Mouse (Mus musculus) layer of hippocampus, postnatal 36 days (tissue): ENCODE measurements around the gene Rasgef1b. TPM values are rescaled to one million over a fixed set of nuclear protein-coding genes. Genes with fewer than 3 reads are reported as not detected.

ENCODE experiments used
- DNase-seq, 2 experiments: peaks; one replicate each; pipeline ENCODE4 v3.0.0; 2022
- total RNA-seq, 2 experiments: library from RNA; stranded (reverse); gene quantifications; 2 replicates each; pipeline ENCODE4 v1.2.3; 2021

Rasgef1b gene
- total RNA-seq, 2 experiments from 2014 or later: 12.4 to 13.1 TPM

DNA sequence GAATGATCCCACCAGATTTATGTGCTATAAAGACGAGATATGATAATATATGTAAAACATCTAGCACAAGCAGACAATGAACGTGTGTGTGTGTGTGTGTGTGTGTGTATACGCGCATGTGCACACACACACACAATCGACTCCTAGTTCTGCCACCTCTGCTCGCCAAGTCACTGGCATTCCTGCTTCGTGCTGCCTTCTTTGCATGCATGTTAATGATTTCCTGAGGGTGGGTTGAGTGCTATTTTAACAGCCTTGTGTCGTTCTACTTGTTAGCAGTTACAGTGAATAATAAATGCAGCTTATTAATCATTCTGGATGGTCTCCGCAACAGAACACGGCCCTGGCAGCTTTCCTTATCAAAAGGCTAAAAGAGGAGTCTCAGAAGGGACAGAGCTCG is 129.5 kb downstream of the Rasgef1b start:
- DNase-seq: no peak

DNA sequence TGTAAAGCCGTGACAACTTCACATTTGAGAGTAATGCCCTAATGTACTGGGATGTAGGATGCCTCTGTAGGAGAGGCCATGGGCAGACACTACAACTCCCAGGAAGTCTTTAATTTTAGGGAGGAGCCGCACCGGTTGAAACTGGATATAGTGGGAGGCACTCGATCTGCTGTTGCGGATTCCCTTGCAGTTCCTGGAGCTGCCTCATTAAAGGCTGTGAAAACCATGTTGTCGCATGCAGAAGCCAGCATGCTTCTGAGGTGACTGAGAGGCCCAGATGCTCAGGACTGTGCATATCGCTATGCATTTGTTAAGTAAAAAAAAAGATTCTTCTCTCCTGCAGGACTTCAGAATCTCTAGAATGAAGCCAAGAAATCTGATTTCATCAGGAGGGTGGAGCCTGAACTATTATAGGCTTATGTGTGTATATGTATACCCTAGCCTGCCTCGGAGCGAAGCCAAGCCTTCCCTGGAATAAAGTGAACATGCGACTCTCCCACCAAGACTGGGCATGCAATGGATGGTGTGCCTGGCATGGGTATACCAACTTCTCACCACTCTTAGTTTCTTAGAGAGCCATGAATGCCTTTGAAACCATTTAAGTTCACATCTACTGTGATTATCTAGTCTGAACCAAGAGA is 130.3 kb downstream of the Rasgef1b start:
- DNase-seq: no peak

DNA sequence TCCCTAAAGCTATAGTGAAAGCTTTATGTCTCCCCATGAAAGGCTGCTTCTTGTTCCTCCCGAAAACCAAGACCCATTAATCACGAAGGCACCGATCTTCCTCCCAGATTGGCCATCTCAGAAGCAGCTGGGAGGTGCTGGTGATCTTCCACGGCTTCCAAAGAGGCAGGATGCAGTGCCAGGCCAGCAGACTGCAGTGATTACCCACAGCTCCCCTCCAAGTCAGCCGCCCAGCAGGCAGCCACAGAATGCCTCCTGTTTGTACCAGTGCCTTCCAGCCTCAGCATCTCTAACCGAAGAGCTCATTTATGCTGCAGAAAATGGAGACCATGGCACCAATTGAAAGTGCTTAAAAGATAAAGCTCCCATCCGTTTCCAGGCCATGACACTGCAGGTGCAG is 131.2 kb downstream of the Rasgef1b start:
- no peak for DNase-seq

DNA sequence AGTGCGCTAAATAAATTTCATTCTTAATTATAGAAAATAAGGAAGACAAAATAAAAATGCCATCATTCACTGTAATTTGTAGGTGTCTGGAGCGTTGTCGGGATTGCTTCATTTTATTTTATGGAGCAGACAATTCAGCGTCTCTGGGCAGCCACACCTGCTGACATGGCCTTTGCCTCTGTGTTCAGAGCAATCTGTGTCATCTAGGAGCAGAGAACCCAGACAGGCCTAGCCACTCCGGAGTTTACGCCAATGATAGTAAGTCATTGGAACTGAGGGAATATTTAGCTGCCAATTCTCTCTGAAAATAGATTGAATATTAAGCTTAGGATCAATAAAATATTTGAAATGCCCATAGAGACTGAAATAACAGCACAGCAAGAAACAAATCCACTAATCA is 137.5 kb downstream of the Rasgef1b start:
- DNase-seq: no peak

DNA sequence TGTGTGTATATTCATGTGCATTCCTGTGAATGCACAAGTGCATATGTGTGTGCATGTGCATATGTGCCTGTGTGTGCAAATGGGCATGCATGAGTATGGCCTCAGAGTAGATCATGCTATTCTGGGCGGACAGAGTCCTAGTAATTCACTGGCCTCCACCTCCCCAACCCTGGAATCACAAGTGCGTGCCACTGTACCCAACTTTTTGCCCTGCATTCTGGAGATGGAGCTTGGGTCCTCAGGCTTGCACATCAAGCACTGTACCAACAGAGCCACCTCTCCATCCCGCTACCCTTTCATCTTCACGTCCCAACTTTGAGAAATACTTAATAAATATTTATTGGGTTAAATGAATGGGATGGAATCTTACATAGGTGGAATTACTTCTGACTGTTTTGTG is 138.3 kb downstream of the Rasgef1b start:
- no peak for DNase-seq

DNA sequence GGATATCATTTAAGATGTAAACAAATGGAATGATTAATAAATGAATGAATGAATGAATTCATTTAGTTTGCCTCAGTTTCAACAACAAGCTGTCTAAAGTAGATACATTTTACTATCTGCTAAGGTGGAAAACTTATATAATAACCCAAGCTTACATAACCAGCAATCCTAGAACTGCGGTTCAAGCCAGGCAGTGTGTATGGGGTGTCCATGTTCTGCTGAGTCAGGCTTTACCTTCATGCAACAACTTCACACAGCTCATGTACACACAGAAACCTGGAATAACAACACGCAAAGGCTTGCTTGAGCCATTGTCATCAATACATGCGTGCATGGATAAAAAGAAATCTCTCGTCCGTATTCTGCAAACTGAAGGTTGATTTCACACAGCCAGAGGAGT is 140.9 kb downstream of the Rasgef1b start:
- no peak for DNase-seq

DNA sequence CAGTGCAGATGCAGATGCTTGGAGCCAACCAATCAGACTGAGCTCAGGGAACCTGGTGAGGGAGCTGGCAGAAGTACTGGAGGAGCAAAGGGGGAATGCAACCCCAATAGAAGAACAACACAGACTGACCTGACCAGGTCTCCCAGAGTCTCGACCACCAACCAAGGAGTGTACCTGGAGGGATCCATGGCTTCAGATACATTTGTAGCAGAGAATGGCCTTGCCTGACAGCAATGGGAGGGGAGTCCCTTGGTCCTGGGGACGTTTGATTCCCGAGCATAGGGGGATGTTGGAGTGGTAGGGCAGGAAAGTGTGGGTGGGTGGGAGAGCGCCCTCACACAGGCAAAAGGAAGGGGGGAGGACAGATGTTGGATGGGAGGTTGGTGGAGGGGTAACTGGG is 141.3 kb downstream of the Rasgef1b start:
- DNase-seq: no peak

DNA sequence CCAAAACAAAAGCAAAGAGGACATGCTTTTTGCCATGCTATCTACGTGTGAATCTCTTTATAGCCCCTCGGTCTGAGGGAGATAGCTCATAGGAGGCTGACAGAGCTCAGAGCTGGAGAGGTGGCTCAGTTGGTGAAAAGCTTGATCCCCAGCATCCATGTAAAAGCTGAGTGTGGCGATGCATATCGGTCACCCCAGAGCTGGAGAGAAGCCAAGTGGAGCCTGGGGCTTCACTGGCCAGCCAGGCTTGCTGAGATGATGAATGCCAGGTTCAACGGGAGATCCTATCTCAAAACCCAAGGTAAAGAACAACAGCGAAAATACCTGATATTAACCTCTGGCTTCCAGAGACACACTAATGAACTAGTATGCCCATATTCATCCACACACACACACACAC is 142.6 kb downstream of the Rasgef1b start:
- no peak for DNase-seq

DNA sequence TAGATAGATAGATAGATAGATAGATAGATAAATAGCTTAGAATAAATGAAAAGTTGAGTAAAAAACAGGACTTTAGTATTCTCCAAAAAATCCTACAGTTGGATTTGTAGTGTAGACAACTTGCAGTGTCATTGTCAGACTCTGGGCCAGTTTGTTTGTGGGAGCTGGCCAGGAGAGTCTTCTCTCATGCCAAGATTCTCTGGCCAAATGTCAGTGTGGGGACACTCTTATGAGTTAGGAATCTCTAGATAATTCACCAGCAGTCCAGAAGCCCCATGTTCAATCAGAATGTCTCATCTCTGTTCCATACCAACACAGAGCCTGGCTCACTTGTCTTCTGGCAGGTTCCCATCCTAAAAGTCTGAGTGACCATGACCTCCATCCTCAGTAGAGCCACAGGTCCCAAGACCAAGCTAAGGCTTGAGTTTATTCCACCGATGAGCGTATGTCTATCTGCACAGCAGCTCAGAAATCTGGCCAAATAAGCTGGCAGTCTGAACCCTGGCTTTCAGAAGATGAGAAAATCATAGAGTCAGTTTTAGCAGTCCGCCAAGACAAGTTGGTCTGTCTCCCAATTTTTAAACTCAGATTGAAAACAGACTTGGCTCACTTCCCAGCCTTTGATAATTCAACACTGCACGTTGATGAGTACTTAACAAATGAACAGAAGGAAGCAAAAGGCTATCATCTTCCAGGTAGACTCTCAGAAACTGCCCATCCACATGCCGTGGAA is 143.5 kb downstream of the Rasgef1b start:
- no peak for DNase-seq

DNA sequence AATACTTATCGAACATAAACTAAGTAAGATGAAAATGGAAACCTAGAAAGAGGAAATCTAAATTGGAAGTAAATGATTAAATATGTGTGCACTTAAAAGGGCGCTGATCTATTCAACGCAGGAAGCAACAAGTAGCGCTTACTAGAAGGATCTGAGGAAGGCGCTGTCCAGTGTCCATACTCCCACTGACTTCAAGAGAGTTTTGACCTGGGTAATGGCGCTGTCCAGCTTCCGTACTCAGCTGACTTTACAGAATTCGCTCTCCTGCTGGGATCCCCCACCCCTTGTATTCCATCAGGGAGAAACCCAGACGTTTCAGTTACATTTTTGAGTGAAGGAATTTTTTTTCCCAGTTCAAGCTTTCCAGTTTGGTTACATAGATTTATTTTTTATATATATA is 144.6 kb downstream of the Rasgef1b start:
- DNase-seq: no peak

DNA sequence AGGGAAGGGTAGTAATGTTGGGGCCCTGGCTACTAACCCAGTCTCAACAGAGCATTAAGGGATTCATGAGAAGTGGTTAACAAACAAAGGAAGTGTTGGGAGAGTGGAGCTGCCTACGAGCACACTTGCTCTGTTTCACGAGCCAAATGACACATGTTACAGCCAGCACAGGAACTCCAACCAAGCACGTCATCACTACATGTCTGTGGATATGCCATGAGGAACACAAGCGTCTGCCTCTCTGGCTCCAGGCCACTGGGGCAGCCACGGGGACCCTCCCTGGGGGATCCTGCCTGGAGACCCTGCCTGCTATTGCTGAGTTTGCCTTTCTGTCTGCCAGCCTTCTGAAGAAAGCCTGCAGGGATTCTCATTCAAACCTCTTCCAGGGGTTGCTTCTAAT is 146.8 kb downstream of the Rasgef1b start:
- DNase-seq: no peak

DNA sequence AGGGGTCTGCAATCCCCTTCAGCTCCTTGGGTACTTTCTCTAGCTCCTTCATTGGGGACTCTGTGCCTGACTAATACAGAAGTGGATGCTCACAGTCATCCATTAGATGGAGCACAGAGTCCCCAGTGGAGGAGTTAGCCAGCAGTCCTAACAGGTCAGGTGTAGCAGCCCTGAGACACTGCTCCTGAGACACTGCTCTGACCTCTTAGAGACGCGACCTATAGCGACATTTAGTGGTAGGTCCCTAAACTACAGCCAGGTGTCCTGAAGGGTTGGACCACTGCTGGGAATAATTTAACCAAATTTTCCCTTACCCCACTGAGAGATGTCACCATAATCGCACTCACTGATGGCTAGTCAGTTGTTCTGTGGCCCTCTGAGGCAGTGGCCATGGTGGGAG is 150.2 kb downstream of the Rasgef1b start:
- DNase-seq: no peak

DNA sequence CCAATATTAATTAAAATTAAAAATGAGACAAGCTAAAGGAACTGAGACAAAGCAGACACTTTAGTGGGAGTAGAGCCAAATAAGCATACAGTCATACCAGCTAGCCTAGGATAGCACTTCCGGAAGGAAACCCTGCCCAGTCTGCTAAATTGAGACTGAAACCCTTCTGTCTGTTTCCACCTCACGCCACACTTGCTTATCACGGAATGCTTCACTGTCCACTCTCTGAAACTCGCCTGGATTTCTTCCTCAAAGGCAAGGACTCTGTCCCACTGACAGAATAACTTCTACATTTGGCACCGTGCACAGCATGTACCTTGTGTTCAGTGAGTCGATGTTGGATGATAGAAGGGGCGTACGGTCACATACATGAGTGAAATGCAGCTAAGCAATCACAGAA is 153.0 kb downstream of the Rasgef1b start:
- no peak for DNase-seq

DNA sequence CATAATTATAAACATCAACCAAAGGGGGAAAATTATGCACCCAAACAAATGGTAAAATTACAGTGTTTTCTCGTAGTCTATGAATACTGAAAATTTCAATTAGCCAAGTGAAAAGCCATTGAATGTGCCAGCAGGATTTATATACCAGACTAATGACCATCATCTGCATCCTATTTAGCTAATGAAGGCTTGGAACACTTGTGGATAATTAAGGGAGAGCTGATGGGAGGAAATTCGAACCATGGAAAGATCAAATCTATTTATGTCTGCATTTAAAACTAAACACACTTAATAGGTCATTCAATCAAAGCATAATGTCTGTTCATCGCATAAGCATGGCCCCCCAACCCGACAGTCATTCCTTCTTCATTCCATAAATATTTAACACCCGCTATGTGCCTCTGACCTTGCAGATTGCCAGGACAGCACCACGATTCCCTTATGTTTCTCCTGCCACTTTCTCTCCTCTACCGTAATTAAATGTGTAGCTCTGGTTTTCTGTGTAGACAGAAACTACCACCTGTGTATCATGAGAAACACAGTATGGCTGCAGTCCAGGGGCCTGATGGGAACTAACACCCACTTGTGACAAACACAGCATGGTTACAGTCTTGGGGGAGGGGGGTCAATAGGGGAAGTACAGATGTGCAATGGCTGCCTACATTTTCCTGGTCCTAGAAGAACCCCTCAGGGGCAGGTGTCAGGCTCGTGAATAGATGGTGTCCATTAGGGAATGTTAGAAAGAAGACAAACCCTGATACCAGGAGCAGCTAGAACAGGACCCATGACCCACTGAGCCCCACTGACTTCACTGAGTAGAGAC is 164.2 kb downstream of the Rasgef1b start:
- no peak for DNase-seq

DNA sequence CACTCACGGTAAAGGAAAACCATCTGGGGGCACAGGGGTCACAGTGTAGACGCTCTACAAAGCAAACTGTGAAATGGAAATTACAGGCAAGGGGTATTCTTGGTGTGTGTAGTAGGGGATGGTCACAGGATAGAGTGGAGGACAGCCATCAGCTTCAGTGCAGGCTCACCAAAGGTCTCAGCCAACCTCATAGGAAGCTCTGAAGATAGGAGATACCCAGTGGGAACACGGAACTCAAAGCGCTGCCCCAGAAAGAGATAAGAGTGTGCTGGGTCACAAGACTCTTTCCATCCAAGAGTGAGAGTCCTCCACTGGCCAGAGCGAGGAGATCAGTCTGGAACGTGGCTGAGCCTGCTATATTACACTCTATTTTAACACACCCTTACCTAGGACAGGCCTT is 166.8 kb downstream of the Rasgef1b start:
- no peak for DNase-seq

DNA sequence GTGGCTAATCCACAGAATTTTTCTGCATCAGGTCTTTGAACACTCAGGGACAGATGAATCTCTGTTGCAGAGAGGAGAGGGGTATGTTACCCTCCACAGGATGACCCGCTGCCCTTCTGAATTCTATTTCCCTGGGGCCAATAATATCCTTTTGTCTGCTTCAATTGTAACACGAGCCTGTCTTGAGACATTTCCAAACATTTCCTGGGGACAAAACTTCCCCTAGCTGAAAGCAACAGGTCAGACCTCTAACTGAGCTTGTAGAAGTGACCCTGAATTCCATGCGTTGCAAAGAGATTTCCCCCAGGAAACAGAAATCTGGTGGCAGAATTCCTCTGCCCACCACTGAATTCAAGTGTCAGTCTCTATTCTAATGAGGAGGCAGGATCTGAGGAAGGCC is 169.1 kb downstream of the Rasgef1b start:
- DNase-seq: no peak

DNA sequence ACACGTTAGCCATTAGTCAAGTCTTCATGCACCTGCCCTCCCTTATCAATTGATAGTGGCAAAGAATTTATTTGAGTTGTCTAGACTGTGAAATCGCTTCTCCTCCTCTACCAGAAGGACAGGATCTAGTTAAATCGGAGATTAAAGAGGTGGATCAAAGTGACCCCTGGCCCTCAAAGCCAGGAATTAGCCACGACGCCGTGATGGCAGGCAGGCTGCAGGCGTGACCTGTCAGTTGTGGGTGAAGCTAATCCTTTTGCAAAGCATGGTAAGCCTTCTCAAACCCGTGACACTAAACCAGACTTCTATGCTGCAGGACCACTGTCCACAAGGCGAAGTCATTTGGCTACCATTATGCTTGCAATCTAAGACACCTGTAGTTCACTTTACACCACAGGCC is 170.6 kb downstream of the Rasgef1b start:
- no peak for DNase-seq

DNA sequence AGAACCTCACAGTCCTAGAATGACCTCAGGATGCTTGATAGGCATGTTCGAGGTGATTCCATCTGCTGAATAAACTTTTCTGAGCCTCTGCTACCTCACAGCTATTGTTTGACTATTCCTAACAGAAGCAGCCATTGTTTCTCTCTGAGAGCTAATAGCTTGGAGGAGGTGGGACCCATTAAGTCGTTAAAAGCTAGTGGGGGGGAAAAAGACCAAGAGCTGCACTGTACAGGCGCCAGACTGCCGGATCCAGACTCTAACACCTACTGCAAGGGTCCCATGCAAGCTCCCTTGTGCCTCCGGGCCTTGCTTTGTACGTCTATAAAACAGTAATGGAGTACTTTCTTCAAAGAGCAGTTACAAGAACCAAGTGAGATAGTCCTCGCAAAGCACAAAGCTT is 176.2 kb downstream of the Rasgef1b start:
- no peak for DNase-seq

DNA sequence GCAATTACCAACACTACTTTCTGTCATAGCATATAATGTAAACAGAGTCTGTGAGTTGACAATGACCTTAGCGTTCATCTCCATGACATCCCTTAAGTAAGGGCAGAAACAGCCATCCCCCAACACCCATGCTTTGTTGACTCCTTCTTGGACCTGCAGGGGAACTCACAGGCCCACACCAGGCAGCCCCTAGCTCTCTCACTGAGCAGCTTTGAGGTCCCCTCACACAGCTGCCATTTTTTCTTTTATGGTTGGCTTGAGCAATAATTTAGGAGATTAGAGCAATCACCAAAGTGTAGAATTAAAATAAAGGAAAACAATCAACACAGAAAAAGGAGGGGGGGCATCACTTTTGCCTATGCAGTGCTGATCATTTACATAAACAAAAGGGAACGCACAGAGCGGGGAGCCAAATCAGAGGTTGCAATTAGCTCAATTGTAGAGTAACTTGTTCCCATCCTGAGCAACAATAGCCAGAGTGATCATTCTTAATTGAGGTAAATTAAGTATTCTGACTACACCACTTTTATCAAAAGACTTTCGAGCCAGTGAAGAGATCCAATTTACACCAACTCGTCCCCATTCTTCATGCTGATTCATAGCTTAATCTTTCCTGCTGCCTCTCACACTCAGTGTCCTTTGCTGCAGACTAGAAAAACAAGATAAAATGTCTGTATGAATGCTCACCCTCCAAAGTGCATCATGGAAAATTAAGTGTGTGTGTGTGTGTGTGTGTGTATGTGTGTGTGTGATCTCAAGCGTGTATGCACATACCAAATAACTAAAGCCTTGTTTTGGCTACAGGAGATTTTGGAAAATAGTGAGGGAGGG is 184.0 kb downstream of the Rasgef1b start:
- no peak for DNase-seq

DNA sequence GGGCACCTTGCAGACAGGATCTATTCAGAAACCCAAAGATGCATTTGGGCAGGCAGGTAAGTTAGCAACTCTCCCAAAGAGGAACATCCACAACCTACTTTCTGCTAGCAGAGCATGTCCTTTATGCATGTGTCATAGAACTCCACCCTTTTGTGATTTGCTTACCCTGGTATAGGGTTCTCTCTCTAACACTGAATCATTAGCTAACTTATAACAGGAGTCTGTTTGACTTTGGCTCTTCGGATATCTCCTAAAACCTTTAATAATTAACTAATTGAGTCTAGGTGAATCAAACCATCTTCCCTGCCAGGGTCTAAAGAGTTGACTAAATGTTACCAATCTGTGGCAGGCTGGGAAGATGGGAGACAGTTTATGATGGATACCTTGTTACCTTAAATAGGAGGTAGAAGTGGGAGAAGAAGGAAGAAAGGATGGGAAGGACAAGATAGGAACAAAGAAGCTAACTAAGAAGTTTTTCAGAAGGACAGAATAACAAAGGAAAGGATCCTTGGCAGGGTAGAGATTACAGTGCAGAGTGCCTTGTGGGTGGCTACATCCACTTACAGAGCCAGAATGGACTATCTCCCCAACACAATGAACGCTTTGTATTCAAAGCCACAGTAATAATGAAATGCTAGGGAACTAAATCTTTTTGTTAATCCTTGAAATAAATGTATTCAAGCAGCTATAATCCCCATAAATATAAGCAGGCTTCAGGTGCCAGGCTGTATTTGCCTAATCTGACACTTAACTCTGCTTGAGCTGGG is 186.7 kb downstream of the Rasgef1b start:
- DNase-seq: no peak

DNA sequence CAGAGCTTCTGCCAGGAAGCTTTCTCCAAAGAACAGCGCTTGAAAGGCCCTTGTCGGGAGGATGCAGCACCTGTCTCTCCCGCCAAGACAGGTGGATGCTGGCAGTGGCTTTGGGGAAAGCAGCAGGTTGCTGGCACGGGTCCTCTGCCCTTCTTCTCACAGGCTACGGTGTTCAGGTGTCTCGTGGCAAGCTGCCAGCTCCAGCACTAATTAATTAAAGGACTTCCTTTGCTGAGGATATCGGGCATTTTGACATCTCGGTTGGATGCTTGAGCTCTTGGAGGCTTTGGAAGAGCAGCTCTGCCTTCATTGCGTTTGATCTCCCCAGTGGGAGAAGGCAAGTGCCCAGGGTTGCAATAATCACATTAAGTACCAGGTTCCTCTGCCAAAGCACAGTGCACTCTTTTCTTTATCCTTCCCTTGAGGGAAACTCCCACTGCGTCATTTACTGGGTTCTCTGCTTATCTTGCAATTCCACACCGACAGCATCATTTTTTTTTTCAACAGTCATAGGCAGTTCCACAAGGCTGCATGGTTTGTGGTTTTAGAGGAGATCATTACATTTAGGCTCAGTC is 187.5 kb downstream of the Rasgef1b start:
- no peak for DNase-seq

DNA sequence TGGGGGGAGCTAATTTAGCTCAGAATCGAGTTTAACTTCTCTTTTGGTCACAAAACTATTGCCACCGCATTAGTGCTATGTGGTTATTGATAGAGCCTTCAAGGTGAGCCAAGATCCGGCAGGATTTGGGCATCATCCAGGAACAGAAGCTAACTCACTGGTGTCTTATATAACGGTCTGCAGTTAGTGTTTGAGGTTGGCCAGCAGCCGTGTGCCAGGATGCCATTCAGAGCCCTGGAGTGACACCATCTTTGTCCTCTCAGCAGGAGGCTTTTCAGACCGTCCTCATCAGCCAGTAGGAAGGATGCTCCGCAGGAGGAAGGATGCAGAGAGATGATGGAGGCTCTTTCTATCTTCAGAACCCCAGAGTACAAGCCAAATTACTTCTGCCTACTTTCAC is 195.4 kb downstream of the Rasgef1b start:
- no peak for DNase-seq
